Mouse (Mus musculus): ENCODE measurements around the gene Klhl32.
"Not testable (repeated sequence)": the region's sequence is repeated elsewhere in the genome, so short reads cannot be mapped to it uniquely, and the experiment has no call there.

Klhl32 gene

DNA sequence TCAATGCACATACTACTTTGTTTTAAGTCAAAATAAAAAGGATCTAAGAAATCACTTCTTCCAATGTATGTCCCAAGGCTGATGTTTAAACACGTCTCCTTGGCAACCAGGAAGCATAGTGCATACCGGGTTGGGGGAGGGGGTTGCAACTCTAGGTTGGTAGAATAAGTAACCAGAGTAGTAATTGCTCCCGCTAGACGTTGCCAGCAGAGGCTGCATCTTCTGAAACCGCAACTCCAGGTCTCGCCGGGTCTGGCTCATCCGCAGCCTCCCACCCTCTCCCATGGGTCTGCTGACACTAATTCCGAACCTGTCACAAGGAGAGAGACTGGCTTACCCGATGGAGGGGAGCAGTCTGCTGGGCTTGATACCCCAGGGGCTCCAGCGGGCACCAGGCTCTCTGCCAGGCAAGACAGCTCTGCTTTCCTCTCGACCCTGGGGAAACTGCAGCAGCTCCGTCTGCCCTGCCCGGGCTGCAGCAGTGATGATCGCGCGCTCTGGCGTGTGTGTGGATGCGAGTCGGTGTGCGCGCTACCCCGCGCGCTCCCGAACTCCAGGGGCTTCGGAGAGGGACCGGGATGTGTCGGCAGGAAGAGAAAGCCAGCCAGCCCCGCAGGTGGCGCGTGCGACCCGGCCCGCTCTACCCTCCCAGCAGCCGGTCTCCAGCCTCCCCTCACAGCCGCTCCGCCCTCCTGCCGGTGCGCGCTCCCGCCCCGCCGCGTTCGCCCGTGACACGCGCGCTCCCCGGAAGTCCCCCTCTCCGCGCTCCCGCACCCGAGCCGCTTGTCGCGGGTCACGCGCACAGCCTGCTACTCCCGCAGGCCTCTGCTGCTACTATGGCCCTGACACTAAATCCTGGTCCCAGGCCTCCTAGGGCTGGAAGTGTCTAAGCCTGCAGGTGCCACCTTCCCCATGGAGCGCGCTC is at the start of gene Klhl32:
TSS of gene Klhl32 (minus strand) at position 724 of the 925 bp plus-strand sequence.
- DNase-seq: peak; percentile 92

DNA sequence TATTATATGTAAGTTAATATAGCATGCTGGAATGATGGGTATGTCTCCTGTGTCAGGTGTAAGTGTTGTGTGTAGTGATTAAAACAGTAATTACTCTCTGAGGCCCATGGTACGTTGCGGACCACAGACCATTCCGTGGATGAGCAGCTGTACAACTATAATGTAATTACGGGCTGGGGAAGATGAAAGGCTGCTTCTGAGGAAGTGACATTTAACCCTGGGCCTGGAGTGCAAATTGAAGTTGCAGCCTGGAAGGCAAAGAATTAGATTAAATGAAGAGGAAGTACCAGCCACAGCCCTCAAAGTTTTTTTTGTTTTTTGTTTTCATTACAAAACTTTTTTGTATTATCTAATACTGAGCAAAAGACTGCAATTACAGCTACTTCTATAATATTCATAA is 48.2 kb upstream of the Klhl32 start:
- no peak for DNase-seq

DNA sequence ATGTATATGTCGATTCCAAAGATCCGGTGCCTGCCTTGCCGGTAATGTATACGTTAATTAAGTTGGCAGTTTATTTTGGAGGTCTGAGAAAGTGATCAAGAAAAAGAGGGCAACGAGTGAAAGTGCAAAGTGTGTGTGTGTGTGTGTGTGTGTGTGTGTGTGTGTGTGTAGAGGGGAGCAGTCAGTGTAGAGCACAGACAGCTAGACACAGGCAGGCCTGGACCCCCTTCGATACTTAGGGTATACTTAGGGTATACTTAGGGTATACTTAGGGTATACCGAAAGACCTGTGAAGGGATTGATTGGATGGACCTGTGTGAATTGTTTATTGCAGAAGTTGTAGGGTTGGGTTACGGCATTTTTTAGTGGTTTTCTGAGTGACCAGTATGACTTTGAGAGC is 47.7 kb upstream of the Klhl32 start:
- peak; percentile 11 for DNase-seq

DNA sequence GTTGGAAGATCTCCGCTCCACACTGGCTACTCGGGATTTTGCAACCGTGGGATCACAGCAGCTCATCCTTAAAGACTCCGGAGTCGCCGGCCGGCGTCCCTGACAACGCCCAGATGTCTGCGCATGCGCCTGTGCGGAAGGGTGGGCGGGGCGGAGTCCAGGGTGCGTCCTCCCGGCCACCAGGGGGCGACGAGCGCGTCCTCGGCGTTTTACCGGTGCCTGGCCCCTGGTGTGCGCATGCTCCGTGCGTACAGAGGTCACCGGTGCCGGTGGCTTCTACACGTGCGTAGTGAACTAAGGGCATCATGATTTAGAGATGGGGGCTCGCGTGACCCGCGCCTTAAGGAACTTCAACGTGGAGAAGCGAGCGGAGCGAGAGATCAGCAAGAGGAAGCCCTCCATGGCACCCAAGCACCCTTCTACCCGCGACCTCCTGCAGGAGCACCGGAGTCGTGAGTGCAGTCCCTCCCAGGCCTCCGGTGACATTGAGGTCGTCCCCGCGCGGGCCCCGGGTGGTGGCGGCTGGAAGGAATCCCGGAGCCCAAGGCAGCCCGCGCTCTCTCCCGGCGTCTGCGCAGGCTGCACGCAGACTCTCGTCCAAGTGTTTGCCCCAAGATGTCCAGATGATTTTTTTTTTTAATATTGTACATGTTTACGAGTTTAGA is 47.1 kb upstream of the Klhl32 start, which contains the start of gene Ndufaf4:
TSS of gene Ndufaf4 (plus strand) at position 233 of the 665 bp plus-strand sequence.
- peak; percentile 95 for DNase-seq

DNA sequence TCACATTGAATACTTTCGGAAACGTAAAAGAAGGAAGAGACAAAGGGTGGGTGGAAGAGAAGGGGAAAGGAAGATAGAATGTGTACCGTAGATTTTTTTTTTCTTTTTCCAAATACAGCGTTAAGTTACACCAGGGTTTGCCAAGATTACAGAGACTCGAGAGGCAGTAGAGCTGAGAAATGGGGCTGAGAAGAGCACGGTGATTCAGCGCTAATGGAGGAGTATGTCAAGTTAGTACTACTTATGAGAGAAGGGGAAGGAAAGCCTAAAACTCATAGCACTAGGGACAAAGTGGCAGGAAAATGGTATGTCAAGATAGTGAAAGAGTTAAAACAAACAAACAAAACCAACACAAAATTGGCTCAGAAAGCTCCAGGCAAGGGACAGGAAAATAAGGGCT is 46.4 kb upstream of the Klhl32 start:
- no peak for DNase-seq

DNA sequence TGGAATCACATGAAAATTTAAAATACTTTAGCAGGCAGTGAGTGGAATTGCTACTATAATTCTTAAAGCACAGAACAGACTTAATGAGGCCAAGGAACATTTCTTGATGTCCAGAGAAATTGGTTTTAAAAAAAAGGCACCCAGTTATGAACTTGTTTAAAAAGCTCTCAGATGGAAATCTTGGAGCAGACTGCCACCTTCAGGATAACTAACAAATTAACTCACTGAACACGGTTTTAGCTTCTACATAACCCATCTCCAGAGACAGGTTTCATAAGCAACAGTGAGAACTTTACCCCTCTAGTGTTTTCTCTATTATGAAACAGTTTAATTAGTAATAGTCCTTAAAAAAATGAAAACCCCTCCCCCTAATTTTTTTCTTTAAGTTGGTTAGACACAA is 45.9 kb upstream of the Klhl32 start:
- DNase-seq: peak; percentile 79

DNA sequence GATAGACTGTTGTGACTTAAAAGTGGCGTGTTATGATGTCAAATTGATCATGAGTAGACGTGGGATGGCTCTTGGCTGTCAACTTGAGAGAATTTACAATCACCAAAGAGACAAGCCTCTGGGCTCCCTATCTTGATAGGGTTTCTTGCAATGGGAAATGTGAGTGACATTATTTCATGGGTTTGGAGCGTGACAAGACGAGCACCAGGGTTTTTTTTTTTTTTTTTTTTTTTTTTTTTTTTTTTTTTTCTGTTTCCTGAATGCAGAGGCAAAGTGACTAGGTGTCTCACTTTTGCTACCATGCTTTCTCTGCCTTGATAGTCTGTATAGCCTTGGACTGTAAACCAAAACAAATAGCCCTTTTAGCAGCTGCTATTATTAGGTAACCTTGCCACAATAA is 43.7 kb upstream of the Klhl32 start:
- DNase-seq: no peak

DNA sequence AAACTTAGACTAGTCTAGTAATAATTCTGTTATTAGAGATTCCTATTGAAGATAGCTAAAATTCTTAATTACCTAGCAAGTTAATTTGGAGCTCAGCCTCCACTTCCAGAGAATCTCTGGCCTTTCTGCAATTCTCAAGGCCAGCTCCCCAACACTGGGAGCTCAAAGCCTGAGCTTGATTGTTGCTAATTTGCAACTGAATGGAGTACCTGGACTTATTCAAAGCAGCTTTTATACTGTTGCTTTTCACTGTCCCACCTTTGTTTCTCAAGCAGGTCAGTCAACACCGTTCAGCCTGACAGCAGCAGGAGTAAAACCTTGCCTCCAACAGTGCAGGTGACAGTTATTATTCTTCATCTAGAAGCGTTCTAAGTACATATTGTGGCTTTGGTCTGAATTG is 41.4 kb upstream of the Klhl32 start:
- DNase-seq: not testable (repeated sequence)

DNA sequence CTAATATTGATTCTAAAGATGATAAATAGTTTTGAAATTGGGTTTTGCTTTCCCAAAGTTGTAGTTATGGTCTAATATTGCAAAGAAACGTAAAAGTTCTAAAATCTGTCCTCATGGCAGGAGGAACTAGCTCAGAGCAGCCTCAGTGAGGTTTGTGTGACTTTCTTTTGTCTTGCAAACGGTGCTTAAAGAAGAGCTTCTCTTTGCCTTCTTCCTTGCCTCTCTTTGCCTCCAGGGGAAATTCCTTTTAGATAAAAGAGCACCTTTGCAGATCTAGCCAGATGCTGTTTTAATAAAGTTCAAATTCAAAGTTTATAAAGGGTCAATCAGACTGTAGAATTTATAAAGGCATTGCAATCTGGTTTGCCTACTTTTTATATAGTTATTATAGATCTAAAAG is 38.5 kb upstream of the Klhl32 start:
- DNase-seq: not testable (repeated sequence)

DNA sequence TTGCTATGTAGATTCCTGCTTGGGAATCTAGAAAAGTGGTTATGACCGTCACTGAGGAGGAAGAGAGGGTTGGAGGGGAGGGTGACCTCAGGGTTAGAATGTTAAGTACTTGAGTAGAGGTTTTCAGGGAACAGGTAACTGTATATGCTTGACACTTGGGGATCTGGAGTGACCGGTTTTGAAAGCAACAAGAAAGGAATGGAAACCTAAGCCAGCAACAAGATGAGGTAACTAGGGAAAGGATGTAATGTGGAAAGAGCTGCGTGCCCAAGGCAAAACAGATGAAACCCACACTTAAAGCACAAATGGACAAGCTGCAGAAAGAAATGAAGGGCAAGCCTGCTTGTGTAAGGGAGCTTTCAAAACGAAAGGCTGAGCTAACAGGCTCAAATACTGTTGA is 18.3 kb upstream of the Klhl32 start:
- no peak for DNase-seq

DNA sequence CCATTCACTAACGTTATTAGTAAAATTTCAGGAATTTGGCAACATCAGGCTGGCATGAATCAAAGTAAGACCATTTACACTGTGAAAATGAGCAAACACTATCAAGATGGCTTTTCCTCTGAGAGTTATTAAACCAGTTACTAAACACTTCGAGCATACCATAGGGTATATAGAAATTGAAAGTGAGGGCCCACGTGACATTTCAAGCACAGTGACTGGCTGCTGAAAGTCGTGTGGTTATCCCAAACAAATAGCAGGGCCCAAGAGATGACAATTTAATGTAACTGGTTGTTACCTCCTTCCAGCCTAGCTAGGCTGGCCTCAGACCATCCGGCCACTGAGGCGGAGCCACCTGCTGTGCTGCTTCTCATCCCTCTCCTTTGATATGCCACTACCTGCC is 14.8 kb upstream of the Klhl32 start:
- DNase-seq: no peak

DNA sequence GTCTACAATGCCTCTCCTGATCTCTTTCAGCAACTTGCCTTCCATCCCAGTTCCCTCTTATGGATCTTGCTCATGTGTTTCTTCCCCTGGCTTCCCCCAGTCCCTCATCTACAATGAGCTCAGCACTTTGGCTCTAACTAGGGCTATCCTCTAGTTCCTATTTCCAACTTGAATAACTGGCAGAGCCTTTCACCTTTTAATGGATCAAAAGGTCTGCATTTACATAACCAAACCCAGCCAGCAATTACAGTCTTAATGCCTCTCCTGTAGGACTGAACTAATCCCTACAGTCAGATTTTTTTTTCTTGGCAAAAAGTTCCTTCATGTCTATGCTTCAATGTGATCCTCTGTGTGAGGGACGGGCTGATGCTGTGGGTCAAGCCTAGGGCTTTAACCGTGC is 3.5 kb downstream of the Klhl32 start:
- DNase-seq: no peak

DNA sequence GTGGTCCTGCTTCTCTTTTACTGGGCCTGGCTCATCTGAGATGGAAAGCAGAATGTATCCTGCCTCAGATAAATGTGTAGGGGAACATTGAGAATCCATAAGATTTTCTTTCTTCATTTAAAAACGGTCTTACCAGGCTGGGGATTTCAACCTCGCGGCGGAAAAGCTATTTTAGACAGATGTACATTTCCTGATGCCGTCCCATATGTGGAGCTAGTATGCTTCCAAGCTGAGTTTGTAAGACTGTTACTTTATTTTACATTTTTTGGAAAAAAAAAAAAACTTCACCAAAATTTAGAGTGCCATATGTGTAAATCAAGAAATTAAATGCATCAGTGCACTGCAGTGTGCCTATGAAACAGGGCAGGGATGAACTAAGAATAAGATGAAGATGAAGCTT is 5.4 kb downstream of the Klhl32 start:
- no peak for DNase-seq

DNA sequence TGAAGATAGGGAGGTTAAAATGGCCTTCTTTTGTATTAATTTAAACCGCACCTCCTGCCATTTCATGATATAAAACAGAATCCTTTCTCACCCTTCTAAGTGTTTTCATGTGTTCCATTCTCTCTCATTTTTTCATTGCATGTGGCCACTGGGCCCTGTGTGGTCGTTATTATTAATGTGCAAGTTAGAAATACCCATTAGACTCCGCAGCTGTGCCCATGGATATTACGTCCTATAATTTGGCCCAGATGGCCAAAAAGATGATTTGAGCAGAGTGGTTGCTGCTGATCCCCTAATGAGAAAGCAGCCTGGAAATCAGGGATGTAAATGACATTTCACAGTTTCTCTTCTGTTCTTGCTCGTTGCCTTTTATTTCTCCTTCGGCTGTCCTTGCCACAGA is 12.4 kb downstream of the Klhl32 start:
- no peak for DNase-seq

DNA sequence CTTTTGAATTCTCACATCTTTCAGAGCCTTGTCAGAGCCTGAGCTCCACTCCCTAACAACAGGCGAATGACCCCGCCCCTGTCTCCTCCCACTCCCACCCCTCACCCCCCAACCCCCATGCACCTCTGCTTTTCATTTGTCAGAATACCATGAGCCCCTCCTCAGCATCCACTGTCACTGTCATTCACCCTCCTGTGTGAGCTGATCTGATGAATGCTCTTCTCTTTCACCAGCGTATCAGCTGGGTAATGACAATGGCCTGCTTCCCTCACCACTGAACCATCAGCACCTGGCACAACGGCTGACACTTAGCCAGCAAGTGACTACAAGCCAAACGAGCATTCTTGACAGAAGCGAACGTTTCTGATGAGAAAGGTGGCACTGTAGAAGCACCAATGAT is 15.4 kb downstream of the Klhl32 start:
- no peak for DNase-seq

DNA sequence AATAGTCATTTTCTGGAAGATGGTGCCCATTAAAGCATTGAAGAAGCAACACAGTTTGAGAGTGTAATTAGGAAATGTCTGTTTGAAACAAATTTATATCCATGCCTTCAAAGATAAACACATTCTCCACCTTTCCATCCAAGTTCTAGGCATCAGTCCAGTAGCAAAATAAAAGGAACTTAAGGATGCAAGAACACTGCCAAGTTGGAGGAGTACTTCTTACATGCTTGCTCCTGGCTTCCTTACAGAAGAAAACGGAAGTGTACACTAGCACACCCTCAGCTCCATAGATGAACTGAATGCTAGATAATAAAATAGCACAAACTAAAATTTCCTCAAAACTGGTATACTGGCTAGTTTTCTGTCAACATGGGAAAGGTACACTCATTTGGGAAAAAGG is 42.6 kb downstream of the Klhl32 start:
- DNase-seq: no peak

DNA sequence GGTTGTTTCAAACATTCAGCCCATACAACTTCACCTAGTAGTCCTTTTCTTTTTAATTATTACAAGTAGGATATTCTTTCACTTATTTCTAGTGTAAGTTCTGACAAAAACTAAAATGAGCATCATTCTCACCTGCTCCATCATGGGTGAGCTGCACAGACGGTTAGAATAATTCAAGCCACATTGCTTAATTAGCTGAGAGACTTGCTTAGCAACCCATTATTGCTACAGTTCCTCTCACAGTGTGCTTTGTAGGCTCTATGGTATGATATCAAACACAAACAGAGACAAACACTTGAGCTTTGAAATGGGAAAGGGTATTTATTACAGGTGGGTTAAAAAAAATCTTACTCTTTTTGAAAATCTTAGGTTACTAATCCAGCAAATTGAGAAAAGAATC is 49.0 kb downstream of the Klhl32 start:
- DNase-seq: no peak

DNA sequence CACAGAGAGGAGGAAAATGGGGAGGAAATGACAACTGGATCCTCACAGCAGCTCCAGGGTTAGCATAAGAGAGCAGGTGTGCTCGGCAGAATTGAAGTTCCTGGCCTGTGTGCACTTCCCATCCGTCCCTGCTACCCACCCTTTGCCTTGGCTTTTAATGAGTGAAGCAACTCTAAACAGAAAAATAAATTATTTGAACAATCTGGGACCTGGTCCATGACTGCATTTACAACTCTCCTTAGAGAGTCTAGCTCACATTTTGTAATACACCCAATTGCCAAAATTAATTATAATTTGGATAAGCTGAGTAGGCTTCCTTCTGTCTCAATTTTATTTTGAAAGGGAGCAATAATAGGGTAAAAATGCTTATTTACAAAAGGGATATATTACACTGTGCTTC is 49.6 kb downstream of the Klhl32 start:
- DNase-seq: no peak

DNA sequence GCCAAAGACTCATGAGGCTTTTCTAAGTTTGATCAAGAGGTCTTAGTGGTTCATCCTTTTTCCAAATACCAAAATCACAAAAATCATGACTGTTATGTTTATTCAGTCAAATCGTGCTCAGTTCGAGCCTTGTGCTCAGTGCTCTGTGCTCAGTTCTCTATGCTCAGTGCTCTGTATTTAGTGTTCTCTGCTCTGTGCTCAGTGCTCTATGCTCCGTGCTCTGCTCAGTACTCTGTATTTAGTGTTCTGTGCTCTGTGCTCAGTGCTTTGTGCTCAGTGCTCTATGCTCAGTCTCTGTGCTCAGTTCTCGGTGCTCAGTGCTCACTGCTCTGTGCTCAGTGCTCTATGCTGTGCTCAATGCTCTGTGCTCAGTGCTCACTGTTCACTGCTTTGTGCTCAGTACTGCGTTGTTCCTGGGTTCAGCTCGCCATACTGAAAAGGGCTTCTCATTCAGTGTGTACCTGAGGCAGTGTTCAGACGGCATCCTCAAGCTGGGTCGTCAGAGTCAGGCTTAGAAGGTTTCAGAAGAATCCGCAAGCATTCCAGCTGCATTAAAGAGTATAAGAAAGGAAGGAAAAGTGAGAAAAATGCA is 50.5 kb downstream of the Klhl32 start:
- no peak for DNase-seq

DNA sequence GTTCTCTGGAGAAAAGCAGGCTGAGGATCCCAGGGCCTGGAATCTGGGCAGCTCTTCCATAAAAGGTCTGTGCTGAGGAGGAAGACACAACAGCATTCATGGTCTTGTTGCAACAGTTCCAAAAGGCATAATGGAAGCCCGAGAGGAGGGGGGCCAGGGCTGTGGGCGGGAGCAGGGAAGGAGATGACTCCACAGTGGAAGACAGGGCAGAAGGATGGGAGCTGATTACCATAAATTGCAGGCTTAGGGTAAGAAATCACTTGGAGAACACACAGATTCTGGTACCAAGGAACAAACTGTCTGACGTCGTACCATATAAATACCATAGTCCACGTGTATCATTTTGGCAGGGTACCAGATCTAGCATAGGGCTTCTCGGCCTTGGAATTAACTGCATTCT is 51.9 kb downstream of the Klhl32 start:
- DNase-seq: no peak

DNA sequence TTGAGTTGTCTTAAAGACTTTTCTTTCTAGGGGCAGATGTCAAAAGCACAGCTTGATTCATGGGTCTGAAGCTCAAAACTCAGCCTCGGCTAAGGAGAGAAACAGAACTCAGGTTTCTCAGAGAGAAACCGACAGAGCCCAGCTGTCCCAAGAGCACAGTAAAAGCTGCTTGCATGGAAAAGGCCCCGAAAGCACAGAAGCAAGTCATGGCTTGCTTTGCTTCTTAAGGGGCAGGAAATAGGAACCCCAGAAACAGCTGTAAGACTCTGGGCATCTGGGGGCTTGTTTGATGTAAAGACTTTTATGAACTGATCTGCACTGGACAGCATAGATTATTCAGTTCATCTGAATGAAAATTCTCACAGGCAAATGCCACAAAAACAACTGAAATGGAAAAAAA is 53.1 kb downstream of the Klhl32 start:
- no peak for DNase-seq

DNA sequence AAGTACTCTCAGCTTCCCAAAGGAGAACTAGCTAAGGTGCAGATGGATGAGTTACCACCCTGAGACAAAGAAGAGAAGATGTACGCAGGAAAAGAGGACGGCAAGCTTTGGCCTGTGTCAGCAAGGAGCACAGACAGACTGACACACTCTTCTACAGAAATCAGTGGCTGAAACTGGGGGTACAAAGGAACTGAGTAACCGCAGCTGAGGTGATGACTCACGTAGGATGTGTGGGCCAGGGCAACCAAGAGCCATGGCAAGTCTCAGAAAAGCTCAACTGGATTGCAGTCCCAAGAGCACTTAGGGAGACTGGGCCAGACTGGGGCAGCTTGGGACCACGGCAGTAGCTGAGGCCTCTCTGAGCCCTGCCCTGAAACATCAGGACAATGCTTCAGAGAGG is 53.6 kb downstream of the Klhl32 start:
- DNase-seq: no peak

DNA sequence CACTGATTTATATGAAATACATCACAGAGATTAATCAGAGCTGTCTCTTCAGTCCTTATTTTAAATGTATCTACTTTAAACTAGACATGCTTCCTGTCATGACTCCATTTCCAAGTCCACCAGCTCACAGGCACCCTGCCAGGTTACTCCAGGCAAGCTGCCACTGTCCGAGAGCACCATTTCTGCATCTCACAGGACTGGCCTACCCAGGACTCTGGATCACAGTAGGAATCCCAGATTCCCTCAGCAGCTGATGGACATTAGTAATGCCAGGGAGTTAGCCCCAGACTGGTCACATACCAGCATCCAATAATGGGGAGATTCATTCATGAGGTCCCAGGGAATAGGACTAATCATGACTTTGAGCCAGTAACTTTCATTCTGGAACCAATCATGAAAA is 54.7 kb downstream of the Klhl32 start:
- no peak for DNase-seq

DNA sequence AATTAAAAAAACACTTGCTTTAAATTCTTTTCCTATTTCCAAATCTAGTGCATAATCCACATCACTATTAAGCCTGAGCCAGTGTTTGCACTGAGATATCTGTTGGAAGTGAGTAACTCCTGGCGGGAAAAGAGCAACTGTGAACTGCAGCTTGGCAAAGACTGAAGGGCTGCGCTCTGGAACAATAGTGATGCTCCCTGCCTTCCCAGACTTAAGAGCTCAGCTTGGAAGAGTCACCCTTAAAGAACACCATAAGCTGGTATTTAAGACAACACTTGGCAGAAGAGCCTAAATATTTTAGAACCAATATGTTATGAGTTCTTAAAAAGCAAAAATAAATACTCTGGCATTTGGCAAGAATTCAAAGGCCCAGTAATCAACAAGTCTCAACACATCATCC is 55.7 kb downstream of the Klhl32 start:
- no peak for DNase-seq

Measured in retina, postnatal 1 day (tissue).